Mouse (Mus musculus): ENCODE results near the gene Fkbp1a. TPM values are rescaled to one million over a fixed set of nuclear protein-coding genes. Genes with fewer than 3 reads are reported as not detected.

Fkbp1a gene
- polyA plus RNA-seq, 1 experiment: 228 TPM

GRCm38 (mm10) chr2:151602106-151602505, 59.8 kb downstream of the Fkbp1a start:
- no peak overlapping the region for H3K4me3 ChIP-seq (replicated peaks)
- no peaks in the 10 kb centered on the region for H3K9me3 ChIP-seq
- H3K36me3 ChIP-seq (replicated peaks; ENCODE audit: low read length): no peaks in the 10 kb centered on the region
- TF ChIP-seq GATA1 (IDR thresholded peaks at IDR 0.05; ENCODE audit: borderline replicate concordance, low read length): no peak
- no peak for TF ChIP-seq FLI1 (IDR thresholded peaks at IDR 0.05; ENCODE audit: low read length)
- H3K4me1 ChIP-seq: peaks cover 22% of the 10 kb centered on the region
- H3K27me3 ChIP-seq (replicated peaks): peaks cover 64% of the 10 kb centered on the region

- Histone ChIP-seq H3K27me3 (replicated peaks) (peaks cover 65% of the 10 kb centered on the region), H3K4me1 (peaks cover 23% of the 10 kb centered on the region), H3K36me3 (replicated peaks; ENCODE audit: low read length) (no peaks in the 10 kb centered on the region), H3K9me3 (no peaks in the 10 kb centered on the region), H3K4me3 (replicated peaks) (no peak overlapping the region)
- TF ChIP-seq GATA1 (IDR thresholded peaks at IDR 0.05; ENCODE audit: borderline replicate concordance, low read length) (no peak), FLI1 (IDR thresholded peaks at IDR 0.05; ENCODE audit: low read length) (no peak)
Measured at GRCm38 (mm10) chr2:151603630-151604029, 61.3 kb downstream of the Fkbp1a start.

GRCm38 (mm10) chr2:151605437-151605987, 63.2 kb downstream of the Fkbp1a start:
- no peaks in the 10 kb centered on the region for H3K9me3 ChIP-seq
- TF ChIP-seq GATA1 (IDR thresholded peaks at IDR 0.05; ENCODE audit: borderline replicate concordance, low read length): no peak
- no peak for TF ChIP-seq FLI1 (IDR thresholded peaks at IDR 0.05; ENCODE audit: low read length)
- H3K36me3 ChIP-seq (replicated peaks; ENCODE audit: low read length): no peaks in the 10 kb centered on the region
- H3K4me1 ChIP-seq: peaks cover 16% of the 10 kb centered on the region
- peaks cover 60% of the 10 kb centered on the region for H3K27me3 ChIP-seq (replicated peaks)
- peak overlapping the region; percentile 47 for H3K4me3 ChIP-seq (replicated peaks)

DNA sequence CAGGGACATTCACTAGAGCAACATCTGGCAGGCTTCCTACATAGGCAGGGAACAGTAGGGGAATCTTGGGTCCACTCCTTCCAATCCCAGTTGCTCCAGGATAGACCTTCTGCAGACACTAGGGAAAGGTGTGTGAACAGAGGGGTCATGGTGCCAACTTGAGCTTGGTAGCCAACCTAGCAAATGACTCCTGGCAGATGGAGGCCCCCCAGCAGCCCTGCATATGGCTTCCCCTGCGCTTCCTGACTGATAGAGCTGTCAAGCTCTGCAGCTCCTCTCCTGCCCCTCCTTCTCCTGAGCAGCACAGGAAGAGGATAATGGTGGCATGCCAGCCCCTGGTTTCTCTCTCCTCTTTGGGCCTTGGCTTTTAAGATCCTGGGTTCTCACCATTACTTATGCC, 66.2 kb downstream of the Fkbp1a start:
- Histone ChIP-seq H3K27me3 (replicated peaks) (peaks cover 47% of the 10 kb centered on the region), H3K4me3 (replicated peaks) (no peak overlapping the region), H3K9me3 (no peaks in the 10 kb centered on the region), H3K4me1 (peaks cover 16% of the 10 kb centered on the region), H3K36me3 (replicated peaks; ENCODE audit: low read length) (no peaks in the 10 kb centered on the region)
- no peak for TF ChIP-seq FLI1 (IDR thresholded peaks at IDR 0.05; ENCODE audit: low read length)
- no peak for TF ChIP-seq GATA1 (IDR thresholded peaks at IDR 0.05; ENCODE audit: borderline replicate concordance, low read length)

DNA sequence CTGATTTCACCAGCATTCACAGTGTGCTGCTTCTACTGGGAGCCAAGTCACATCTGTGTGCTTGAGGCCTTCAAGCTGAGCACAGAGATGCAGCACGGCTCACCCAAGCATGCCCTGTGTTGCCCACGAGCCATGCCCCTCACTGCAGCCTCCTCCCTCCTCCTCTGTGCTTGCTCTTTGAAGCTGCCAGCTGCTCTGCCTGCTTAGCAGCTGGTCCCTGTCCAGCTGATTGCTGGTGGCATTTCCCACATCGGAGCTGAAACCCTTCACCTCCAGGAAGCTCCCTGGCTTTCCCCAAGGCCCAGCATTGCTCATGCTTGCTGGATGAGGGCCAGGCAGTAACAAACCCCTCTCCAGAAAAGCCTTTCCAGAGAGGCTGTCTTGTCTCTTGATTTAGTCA, 67.7 kb downstream of the Fkbp1a start:
- H3K4me1 ChIP-seq: peaks cover 16% of the 10 kb centered on the region
- H3K9me3 ChIP-seq: no peaks in the 10 kb centered on the region
- no peaks in the 10 kb centered on the region for H3K36me3 ChIP-seq (replicated peaks; ENCODE audit: low read length)
- peak overlapping the region; percentile 16 for H3K4me3 ChIP-seq (replicated peaks)
- peaks cover 43% of the 10 kb centered on the region for H3K27me3 ChIP-seq (replicated peaks)
- TF ChIP-seq FLI1 (IDR thresholded peaks at IDR 0.05; ENCODE audit: low read length): no peak
- TF ChIP-seq GATA1 (IDR thresholded peaks at IDR 0.05; ENCODE audit: borderline replicate concordance, low read length): no peak

Other genes starting within 250 kb of the Fkbp1a start
- not detected in 2 replicates for gene 4921509C19Rik, start 66.3 kb upstream of the Fkbp1a start, polyA plus RNA-seq (2012; ENCODE audit: insufficient read depth, low replicate concordance)
- gene Nsfl1c, start 48.3 kb upstream of the Fkbp1a start, polyA plus RNA-seq (2012; ENCODE audit: insufficient read depth, low replicate concordance): 28.0 and 142 TPM in 2 replicates
- gene Sdcbp2, start 30.1 kb downstream of the Fkbp1a start, polyA plus RNA-seq (2012; ENCODE audit: insufficient read depth, low replicate concordance): 1.1 TPM in 1 of 2 replicates, not detected in the other
- not detected in 2 replicates for gene Snph, start 90.1 kb downstream of the Fkbp1a start, polyA plus RNA-seq (2012; ENCODE audit: insufficient read depth, low replicate concordance)
- not detected in 2 replicates for gene Rad21l, start 126.0 kb downstream of the Fkbp1a start, polyA plus RNA-seq (2012; ENCODE audit: insufficient read depth, low replicate concordance)
- gene Tmem74b, start 159.5 kb downstream of the Fkbp1a start, polyA plus RNA-seq (2012; ENCODE audit: insufficient read depth, low replicate concordance): 0.08 TPM in 1 of 2 replicates, not detected in the other
- gene Psmf1, start 201.7 kb downstream of the Fkbp1a start, polyA plus RNA-seq (2012; ENCODE audit: insufficient read depth, low replicate concordance): 41.0 and 47.6 TPM in 2 replicates